Mouse (Mus musculus): ENCODE measurements around the gene Acvr1b. TPM values are rescaled to one million over a fixed set of nuclear protein-coding genes. Genes with fewer than 3 reads are reported as not detected.

The Acvr1b gene
- polyA plus RNA-seq, 1 experiment from 2014 or later: 22.1 TPM

DNA sequence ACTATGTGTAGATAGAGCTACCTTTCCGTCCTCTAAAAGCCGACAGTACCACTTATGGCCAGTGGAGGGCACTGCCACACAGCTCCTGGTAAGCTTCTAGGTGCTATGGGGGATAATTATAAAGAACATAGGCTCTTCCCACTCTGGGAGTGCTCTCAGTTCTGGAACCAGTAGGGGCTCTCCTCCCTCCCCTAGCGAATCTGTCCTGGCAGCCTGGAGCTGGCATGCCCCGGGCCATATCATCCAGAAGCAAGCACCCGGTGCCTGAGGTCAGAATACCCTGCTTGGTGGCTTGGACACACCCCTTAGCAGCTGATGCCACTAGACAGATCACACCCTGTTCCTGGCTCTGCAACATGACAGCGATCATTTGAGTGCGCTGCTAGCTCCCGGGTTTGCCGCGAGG, 66.9 kb downstream of the Acvr1b start:
- H3K9me3 ChIP-seq (replicated peaks; ENCODE audit: control insufficient read depth, low read length, poor library complexity, severe bottlenecking): no peaks in the 10 kb centered on the region
- peaks cover 6% of the 10 kb centered on the region; the same call in 1 of the 2 replicates for H3K4me1 ChIP-seq (ENCODE audit: control insufficient read depth, insufficient read depth, low read length)
- ATAC-seq: peak; percentile 53
- H3K27me3 ChIP-seq (ENCODE audit: control insufficient read depth, insufficient read depth, low read depth, low read length): no peaks in the 10 kb centered on the region
- peak overlapping the region; percentile 48 for H3K4me2 ChIP-seq (ENCODE audit: low read length)
- peak overlapping the region; percentile 13 for H3K4me3 ChIP-seq (ENCODE audit: low read depth, low read length)
- H3K27ac ChIP-seq (ENCODE audit: low read length): no peak overlapping the region
- no peak overlapping the region for H3K9ac ChIP-seq (ENCODE audit: low read depth, low read length)
- 11% methylated on average over 10 of the region's 10 CpGs for WGBS
- H3K36me3 ChIP-seq (ENCODE audit: control insufficient read depth, insufficient read depth, low read length): no peaks in the 10 kb centered on the region

- no peak for ATAC-seq
- H3K36me3 ChIP-seq (ENCODE audit: control insufficient read depth, insufficient read depth, low read length): no peaks in the 10 kb centered on the region
- H3K27ac ChIP-seq (ENCODE audit: low read length): no peak overlapping the region
- peak overlapping the region; percentile 48 for H3K4me2 ChIP-seq (ENCODE audit: low read length)
- H3K4me3 ChIP-seq (ENCODE audit: low read depth, low read length): no peak overlapping the region
- no peaks in the 10 kb centered on the region for H3K9me3 ChIP-seq (replicated peaks; ENCODE audit: control insufficient read depth, low read length, poor library complexity, severe bottlenecking)
- no peaks in the 10 kb centered on the region for H3K27me3 ChIP-seq (ENCODE audit: control insufficient read depth, insufficient read depth, low read depth, low read length)
- WGBS: 70% methylated on average over 9 of the region's 9 CpGs
- no peak overlapping the region for H3K9ac ChIP-seq (ENCODE audit: low read depth, low read length)
- peaks cover 8% of the 10 kb centered on the region; the same call in 1 of the 2 replicates for H3K4me1 ChIP-seq (ENCODE audit: control insufficient read depth, insufficient read depth, low read length)
Observed at GRCm38 (mm10) chr15:101241236-101241635, 67.4 kb downstream of the Acvr1b start.

DNA sequence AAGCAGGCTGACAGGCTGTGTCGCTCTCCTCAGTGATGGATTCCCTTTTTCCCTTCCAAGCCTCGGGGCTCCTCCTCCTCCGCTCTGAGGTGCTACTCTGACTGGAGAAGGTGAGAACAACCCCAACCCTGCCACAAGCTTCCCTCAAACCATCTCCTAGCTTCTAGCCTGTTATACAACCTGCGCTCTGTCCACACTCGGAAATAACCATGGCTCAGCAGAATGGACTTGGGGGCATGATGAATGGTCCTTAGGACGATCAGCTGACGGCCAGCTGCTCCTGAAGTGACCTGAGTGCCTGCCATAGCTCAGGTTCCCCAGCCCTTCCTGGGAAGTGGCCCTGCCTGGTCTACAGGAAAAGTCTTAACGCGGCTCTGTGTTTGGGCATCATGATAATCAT, 68.0 kb downstream of the Acvr1b start:
- Histone ChIP-seq H3K27me3 (ENCODE audit: control insufficient read depth, insufficient read depth, low read depth, low read length) (no peaks in the 10 kb centered on the region), H3K27ac (ENCODE audit: low read length) (no peak overlapping the region), H3K4me3 (ENCODE audit: low read depth, low read length) (no peak overlapping the region), H3K4me1 (ENCODE audit: control insufficient read depth, insufficient read depth, low read length) (peaks cover 10% of the 10 kb centered on the region), H3K4me2 (ENCODE audit: low read length) (no peak overlapping the region), H3K36me3 (ENCODE audit: control insufficient read depth, insufficient read depth, low read length) (no peaks in the 10 kb centered on the region), H3K9ac (ENCODE audit: low read depth, low read length) (no peak overlapping the region), H3K9me3 (replicated peaks; ENCODE audit: control insufficient read depth, low read length, poor library complexity, severe bottlenecking) (no peaks in the 10 kb centered on the region)
- no peak for ATAC-seq
- 87% methylated on average over 9 of the region's 9 CpGs for WGBS

DNA sequence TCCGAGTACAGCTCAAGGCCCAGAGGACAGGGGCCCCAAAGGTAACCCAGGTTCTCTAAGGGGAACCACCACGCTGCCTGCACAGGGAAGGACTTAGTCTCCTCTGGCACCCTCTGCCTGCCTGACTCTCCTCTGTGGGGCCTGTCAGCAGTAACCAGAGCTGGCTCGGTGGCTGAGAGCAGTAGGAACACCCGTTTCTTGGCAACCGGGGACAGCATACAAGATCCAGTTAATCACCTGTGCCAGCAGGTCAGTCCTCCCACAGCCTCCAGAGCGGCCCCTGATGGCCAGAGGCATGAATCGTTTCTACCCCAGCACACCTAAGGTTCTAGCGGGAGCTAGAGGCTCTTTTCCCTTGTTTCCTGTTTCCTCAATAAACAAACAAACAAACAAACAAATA, 68.8 kb downstream of the Acvr1b start:
- no peak for ATAC-seq
- WGBS: 25% methylated on average over 8 of the region's 8 CpGs
- H3K9me3 ChIP-seq (replicated peaks; ENCODE audit: control insufficient read depth, low read length, poor library complexity, severe bottlenecking): no peaks in the 10 kb centered on the region

DNA sequence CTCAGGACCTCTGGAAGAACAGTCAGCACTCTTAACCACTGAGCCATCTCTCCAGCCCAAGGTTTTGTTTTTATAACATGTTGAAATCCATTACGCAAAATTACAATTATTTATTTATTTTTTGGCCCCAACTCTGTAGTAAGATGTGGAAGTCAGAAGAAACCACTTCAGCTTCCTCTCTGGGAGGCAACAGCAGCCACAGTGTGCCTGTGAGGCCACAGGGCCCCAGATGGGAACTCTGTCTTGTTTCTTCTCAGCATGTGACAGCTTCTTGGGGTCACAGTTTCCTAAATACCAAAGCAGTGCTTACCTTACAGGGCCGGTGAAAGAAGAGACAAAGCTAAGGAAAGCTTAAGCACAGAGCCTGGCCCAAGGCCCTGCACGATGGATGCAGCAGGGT, 70.1 kb downstream of the Acvr1b start:
- WGBS: 68% methylated on average over 3 of the region's 3 CpGs
- H3K27ac ChIP-seq (ENCODE audit: low read length): no peak overlapping the region
- no peak overlapping the region for H3K4me3 ChIP-seq (ENCODE audit: low read depth, low read length)
- H3K36me3 ChIP-seq (ENCODE audit: control insufficient read depth, insufficient read depth, low read length): no peaks in the 10 kb centered on the region
- H3K4me1 ChIP-seq (ENCODE audit: control insufficient read depth, insufficient read depth, low read length): peaks cover 13% of the 10 kb centered on the region
- H3K9me3 ChIP-seq (replicated peaks; ENCODE audit: control insufficient read depth, low read length, poor library complexity, severe bottlenecking): no peaks in the 10 kb centered on the region
- ATAC-seq: no peak
- H3K9ac ChIP-seq (ENCODE audit: low read depth, low read length): no peak overlapping the region
- H3K27me3 ChIP-seq (ENCODE audit: control insufficient read depth, insufficient read depth, low read depth, low read length): no peaks in the 10 kb centered on the region
- H3K4me2 ChIP-seq (ENCODE audit: low read length): no peak overlapping the region

More for the DNA sequence above, 68.8 kb downstream of the Acvr1b start:
- Histone ChIP-seq H3K27me3 (ENCODE audit: control insufficient read depth, insufficient read depth, low read depth, low read length) (no peaks in the 10 kb centered on the region), H3K4me3 (ENCODE audit: low read depth, low read length) (no peak overlapping the region), H3K4me1 (ENCODE audit: control insufficient read depth, insufficient read depth, low read length) (peaks cover 13% of the 10 kb centered on the region), H3K9ac (ENCODE audit: low read depth, low read length) (no peak overlapping the region), H3K27ac (ENCODE audit: low read length) (no peak overlapping the region), H3K36me3 (ENCODE audit: control insufficient read depth, insufficient read depth, low read length) (no peaks in the 10 kb centered on the region), H3K4me2 (ENCODE audit: low read length) (no peak overlapping the region)

- H3K27me3 ChIP-seq (ENCODE audit: control insufficient read depth, insufficient read depth, low read depth, low read length): no peaks in the 10 kb centered on the region
- H3K4me2 ChIP-seq (ENCODE audit: low read length): peak overlapping the region; percentile 82
- H3K36me3 ChIP-seq (ENCODE audit: control insufficient read depth, insufficient read depth, low read length): no peaks in the 10 kb centered on the region
- whole genome bisulfite sequencing: 2% methylated on average over 53 of the region's 56 CpGs
- peaks cover 8% of the 10 kb centered on the region for H3K4me1 ChIP-seq (ENCODE audit: control insufficient read depth, insufficient read depth, low read length)
- H3K9me3 ChIP-seq (replicated peaks; ENCODE audit: control insufficient read depth, low read length, poor library complexity, severe bottlenecking): no peaks in the 10 kb centered on the region
- peak; percentile 98 for ATAC-seq
- peak overlapping the region; percentile 60 for H3K4me3 ChIP-seq (ENCODE audit: low read depth, low read length)
- H3K9ac ChIP-seq (ENCODE audit: low read depth, low read length): peak overlapping the region; percentile 75
- peak overlapping the region; percentile 83 for H3K27ac ChIP-seq (ENCODE audit: low read length)
Observed at GRCm38 (mm10) chr15:101246231-101247154, 72.6 kb downstream of the Acvr1b start.

- peak overlapping the region; percentile 75; the same call in 1 of the 2 replicates for H3K9ac ChIP-seq (ENCODE audit: low read depth, low read length)
- WGBS: 95% methylated on average over 1 of the region's 1 CpGs
Observed at GRCm38 (mm10) chr15:101247155-101247498, 73.3 kb downstream of the Acvr1b start.

DNA sequence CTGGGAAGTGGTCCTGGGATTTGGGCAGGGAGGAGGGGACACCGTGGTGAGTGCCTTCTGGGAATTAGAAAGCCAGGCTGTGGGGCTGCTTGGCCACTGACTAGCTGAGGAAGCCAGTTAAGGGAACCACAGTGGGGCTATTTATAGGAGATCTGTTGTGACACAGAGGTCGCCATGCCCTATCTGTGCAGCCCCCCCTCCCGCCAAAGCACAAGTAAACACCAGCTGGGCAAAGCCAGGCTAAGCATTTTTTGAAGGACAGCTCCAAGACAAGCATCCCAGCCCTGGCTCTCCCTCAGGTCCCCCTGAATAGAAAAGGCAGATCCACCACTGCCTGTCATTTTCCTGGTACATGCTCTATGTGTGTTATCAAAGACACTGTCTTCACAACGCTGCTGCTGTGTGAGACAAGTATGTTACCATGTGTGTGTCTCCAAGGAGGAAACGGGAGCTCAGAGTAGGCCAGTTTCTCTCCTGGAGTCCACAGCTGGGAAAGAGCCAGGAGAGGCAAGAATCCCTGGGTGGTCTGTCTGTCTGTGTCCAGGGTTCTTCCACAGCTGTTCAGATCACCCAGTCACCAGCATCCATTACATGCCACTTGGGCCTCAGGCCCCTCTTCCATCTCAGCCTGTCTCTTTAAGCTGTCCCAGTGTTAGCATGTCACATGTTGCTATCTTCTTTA, 74.3 kb downstream of the Acvr1b start:
- WGBS: 74% methylated on average over 5 of the region's 5 CpGs
- H3K27ac ChIP-seq (ENCODE audit: low read length): no peak overlapping the region
- no peaks in the 10 kb centered on the region for H3K36me3 ChIP-seq (ENCODE audit: control insufficient read depth, insufficient read depth, low read length)
- ATAC-seq: no peak
- no peaks in the 10 kb centered on the region for H3K27me3 ChIP-seq (ENCODE audit: control insufficient read depth, insufficient read depth, low read depth, low read length)
- peaks cover 8% of the 10 kb centered on the region for H3K4me1 ChIP-seq (ENCODE audit: control insufficient read depth, insufficient read depth, low read length)
- H3K4me2 ChIP-seq (ENCODE audit: low read length): no peak overlapping the region
- no peaks in the 10 kb centered on the region for H3K9me3 ChIP-seq (replicated peaks; ENCODE audit: control insufficient read depth, low read length, poor library complexity, severe bottlenecking)
- no peak overlapping the region for H3K4me3 ChIP-seq (ENCODE audit: low read depth, low read length)
- H3K9ac ChIP-seq (ENCODE audit: low read depth, low read length): no peak overlapping the region

More at GRCm38 (mm10) chr15:101247155-101247498, 73.3 kb downstream of the Acvr1b start:
- Histone ChIP-seq H3K4me2 (ENCODE audit: low read length) (peak overlapping the region; percentile 82), H3K4me3 (ENCODE audit: low read depth, low read length) (peak overlapping the region; percentile 60; the same call in 1 of the 2 replicates), H3K27me3 (ENCODE audit: control insufficient read depth, insufficient read depth, low read depth, low read length) (no peaks in the 10 kb centered on the region), H3K27ac (ENCODE audit: low read length) (no peak overlapping the region), H3K36me3 (ENCODE audit: control insufficient read depth, insufficient read depth, low read length) (no peaks in the 10 kb centered on the region), H3K9me3 (replicated peaks; ENCODE audit: control insufficient read depth, low read length, poor library complexity, severe bottlenecking) (no peaks in the 10 kb centered on the region), H3K4me1 (ENCODE audit: control insufficient read depth, insufficient read depth, low read length) (peaks cover 8% of the 10 kb centered on the region)
- ATAC-seq: no peak

Measured in midbrain, embryonic 16.5 days (tissue).